Mouse (Mus musculus) kidney, adult 11 months (tissue): ENCODE data around the gene Tor1aip1.

Experiments
- DNase-seq: peaks from one replicate; pipeline ENCODE4 v3.0.0; 2022

The Tor1aip1 gene

DNA sequence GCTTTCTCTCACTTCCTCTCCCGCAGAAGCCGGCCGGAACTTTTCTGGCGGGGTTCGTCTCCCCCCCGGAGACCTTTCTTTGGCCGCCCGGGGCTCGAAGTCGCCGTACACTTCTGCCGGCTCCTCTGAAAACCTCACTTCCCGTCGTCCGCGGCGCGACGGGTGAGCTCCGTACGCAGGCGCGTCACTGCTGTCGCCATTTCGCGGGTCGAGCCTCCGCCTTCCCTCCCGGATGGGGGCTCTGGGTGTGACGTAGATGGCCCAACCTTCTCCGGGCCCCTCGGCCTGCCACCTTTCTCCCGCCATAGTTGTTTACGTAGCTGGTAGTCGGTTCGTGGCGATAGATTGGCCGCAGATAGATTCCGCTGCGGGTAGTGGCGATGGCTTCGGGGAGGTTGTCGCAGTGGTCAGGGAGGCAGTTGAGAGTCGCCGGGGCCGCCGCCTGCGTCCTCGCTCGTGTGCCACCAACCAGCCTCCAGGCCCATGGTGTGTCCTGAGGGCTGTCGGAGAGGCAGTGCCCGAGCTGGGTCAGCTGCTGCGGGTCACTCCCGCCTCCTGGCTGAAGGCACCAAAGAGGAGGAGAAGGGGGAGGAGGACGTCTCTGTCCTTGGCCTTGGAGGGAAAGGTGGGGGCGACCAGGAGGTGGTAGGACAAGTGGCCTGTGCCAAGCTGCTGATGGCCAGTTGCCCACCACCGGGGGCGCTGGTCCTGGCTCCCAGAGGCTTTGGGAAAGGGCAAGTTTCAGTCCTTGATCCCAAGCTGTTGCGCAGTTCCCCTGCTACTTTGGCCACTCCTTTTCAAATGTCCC, at the start of gene Tor1aip1:
Gene Tor1aip1, minus strand, starts transcription at position 551 of the 808 bp plus-strand sequence.
- DNase-seq, result peak; percentile 99

- DNase-seq, result no peak
These were observed 49.5 kb upstream of the Tor1aip1 start for GRCm38 (mm10) chr1:156085770-156086169.

GRCm38 (mm10) chr1:156084603-156085002, 48.3 kb upstream of the Tor1aip1 start:
- DNase-seq, result no peak

DNA sequence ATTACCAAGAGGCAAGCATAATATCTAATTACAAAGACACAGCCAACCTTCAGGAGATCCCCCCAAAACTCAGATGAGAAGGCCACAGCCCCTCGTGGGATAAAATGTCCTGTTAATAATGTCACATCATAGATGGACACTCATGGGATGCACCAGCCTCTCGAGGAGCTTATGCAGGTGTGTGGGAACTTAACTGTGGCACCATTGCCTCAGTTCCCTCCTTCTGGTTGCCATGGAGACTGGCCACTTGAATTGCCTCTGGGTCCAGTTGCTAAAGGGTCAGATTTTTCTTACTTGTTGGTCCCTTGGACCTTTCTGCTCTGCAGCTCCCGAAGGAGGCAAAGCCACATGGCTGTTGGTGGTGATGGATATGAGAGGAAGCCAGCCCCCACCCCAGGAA, 41.4 kb upstream of the Tor1aip1 start:
- no peak for DNase-seq

DNA sequence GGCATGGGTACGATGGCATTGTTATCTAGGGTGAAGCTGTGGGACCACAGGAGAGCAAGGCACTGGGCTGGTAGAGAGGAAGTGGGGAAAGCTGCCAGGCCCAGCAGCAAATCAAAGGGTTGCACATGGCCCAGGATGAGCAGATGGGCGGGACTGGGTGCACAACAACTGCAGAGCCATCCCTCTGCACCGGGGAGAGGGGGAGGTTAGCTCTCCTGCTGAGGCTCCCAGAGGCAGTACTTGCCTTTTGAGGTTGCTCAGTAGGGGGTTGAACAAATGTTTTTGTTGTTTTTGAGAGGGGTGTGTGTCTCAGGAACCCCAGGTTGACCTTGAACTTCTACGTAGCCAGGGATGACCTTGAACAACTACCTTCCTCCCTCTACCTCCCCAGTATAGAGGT, 40.2 kb upstream of the Tor1aip1 start:
- DNase-seq, result no peak

GRCm38 (mm10) chr1:156074575-156074974, 38.3 kb upstream of the Tor1aip1 start:
- peak; percentile 36 for DNase-seq

DNA sequence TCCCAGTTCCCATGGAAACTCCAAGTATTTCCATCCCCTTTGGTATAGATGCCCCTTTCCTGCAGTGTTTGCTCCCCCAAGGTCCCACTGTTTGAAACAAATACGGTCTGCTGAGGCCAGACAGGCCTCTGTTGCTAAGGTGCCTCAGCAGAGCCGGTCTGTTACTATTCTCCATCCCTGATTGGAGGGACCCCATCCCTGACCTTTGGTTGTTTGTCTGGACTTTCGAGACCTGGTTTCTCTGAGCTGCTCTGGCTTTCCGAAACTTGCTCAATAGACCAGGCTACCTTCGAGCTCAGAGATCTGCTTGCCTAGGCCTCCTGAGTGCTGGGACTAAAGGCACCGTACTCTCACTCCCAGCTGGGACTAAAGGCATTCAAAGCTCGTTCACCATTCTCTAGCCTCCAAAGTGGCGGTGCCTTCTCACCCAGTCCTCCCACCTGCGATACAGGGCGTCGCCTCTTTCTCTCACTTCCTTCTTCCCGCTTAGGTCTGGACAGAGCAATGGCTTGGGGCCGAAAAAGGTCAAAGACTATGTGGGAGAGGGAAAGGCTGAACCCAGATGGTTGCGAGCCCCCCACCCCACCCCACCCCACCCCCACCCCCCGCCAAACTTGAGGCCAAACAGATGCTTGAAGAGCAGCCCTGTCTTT, 37.0 kb upstream of the Tor1aip1 start:
- no peak for DNase-seq

GRCm38 (mm10) chr1:156070106-156070505, 33.8 kb upstream of the Tor1aip1 start:
- no peak for DNase-seq

- no peak for DNase-seq
These were observed 29.9 kb upstream of the Tor1aip1 start for GRCm38 (mm10) chr1:156066133-156066532.

GRCm38 (mm10) chr1:156062193-156062592, 25.9 kb upstream of the Tor1aip1 start:
- no peak for DNase-seq

GRCm38 (mm10) chr1:156058207-156058606, 21.9 kb upstream of the Tor1aip1 start:
- no peak for DNase-seq

GRCm38 (mm10) chr1:156046688-156047087, 10.4 kb upstream of the Tor1aip1 start:
- DNase-seq, result peak; percentile 71

DNA sequence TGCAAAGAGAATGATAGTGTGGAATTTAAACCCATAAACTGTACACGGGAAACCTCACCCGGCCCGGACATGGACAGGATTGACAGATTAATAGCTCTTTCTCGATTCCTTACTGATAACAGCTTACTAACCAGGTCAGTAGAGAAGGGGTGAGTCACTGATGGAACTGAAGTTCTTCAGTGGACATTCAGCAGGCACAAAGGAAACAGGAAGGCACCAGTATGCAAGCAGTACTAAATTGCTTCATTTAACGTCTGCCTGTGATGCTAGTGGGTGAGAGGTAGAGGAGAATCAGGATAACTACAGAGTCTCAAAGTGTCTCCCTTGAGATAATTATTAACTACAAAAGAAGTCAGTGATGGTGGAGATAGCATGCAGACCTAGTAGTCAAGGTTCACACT, 7.9 kb upstream of the Tor1aip1 start:
- no peak for DNase-seq

- DNase-seq, result peak; percentile 65
These were observed 6.7 kb upstream of the Tor1aip1 start for GRCm38 (mm10) chr1:156043027-156043426.

GRCm38 (mm10) chr1:156042481-156042880, 6.2 kb upstream of the Tor1aip1 start:
- DNase-seq, result no peak

GRCm38 (mm10) chr1:156041451-156042241, 5.4 kb upstream of the Tor1aip1 start:
- no peak for DNase-seq

DNA sequence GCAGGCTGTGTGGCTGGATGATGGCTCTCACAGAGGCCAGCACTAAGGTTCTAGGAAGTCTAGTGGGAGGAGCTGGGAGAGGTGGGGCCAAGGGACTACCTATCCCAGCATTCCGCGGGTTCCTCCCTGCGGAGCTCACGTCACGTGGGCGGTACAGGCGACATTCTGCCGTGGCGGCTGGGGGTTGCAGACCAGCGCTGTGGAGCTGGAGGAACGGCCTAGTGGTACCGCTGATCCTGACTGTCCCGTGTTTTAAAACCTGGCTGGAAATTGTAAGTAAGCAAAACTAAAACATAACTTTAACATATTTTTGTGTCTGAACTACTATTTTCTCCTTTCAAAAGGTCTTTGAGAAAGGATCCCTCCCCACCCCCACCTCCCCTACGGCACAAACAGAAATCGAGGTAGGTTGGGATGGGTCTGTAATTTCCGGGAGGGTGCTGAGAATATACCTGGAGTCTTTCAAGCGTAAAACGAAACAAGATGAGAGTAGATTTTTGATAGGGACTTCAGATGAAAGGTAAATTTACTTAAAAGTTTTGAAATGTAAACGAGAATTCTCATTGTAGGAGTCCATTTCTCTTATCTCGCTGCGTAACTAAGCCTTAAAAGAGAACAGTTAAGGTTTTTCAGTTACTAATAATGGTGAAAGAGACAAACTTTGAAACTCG, 4.6 kb upstream of the Tor1aip1 start:
- peak; percentile 94 for DNase-seq

- peak; percentile 15 for DNase-seq
These were observed 3.7 kb upstream of the Tor1aip1 start for GRCm38 (mm10) chr1:156039989-156040388.

- peak; percentile 56 for DNase-seq
These were observed 884 bp upstream of the Tor1aip1 start for GRCm38 (mm10) chr1:156037144-156037583.

DNA sequence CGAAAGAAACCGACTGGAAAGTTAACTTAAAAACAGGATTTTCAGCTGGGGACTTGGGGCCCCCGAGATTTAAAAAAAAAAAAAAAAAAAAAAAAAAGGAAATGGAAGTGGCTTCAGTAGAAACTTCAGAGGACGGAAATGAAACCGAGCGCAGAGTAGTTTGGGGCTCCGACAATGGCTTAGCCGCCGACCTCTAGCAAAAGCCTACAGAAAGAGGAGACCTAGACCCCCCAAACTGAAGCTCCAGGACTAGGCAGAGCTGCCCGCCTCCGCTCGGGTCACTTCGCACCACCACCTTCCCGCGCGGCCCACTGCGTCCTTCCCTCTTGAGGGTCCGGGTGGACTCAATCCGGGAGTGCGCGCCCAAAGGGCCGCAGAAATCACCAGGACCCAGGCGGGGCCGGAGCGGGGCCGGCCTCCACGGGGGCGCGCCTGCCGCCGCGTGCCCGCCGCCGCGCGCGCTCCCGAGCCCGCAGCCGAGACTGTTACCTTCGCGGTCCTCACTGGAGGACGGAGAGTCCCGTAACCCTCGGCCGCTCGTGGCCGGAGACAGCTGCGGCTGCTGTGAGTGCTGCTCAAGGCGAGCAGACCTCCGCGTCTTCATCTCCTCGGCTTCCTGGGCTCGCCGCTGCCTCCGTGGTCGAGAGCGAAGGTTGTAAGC, 881 bp downstream of the Tor1aip1 start, which contains the start of gene Tor1aip2:
Gene Tor1aip2, plus strand, starts transcription at position 135 of the 661 bp plus-strand sequence.
- no peak for DNase-seq

GRCm38 (mm10) chr1:156034661-156035060, 1.6 kb downstream of the Tor1aip1 start:
- DNase-seq, result no peak

DNA sequence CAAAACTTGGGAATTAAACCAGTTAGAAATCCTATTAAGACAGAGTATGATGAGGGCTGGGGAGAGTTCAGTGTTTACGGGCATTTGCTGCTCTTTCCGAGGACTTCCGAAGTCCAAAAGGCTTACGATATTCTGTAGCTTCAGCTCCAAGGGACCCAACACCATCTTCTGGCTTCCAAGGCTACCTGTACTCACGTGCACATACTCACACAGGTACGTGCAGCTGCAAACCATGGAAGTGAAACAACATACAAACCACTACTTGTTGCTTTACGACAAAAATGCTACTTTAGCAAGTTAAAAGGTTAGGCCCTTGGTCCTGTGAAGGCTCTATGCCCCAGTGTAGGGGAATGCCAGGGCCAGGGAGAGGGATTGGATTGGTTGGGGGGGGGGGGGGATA, 2.4 kb downstream of the Tor1aip1 start:
- no peak for DNase-seq
